Mouse (Mus musculus): ENCODE measurements around the gene Pmpcb.

- TF ChIP-seq CTCF (IDR thresholded peaks at IDR 0.05; ENCODE audit: low read depth, low read length) (no peak), POLR2AphosphoS5 (IDR thresholded peaks at IDR 0.05; ENCODE audit: insufficient replicate concordance, low read depth, low read length) (no peak), GATA2 (IDR thresholded peaks at IDR 0.05; ENCODE audit: borderline replicate concordance, low read depth, low read length) (no peak), GATA1 (IDR thresholded peaks at IDR 0.05; ENCODE audit: borderline replicate concordance, low read length) (no peak)
Measured at GRCm38 (mm10) chr5:21732930-21733329, 4.0 kb upstream of the Pmpcb start.
